Mouse (Mus musculus): Measurements from ENCODE around the gene Ndufaf1. TPM values are rescaled to one million over a fixed set of nuclear protein-coding genes. Genes with fewer than 3 reads are reported as not detected.
"Not testable (repeated sequence)": the region's sequence is repeated elsewhere in the genome, so short reads cannot be mapped to it uniquely, and the experiment has no call there.

Gene Ndufaf1
- 10 to 100 TPM; 31.7 to 35.0 TPM for total RNA-seq (2021)

DNA sequence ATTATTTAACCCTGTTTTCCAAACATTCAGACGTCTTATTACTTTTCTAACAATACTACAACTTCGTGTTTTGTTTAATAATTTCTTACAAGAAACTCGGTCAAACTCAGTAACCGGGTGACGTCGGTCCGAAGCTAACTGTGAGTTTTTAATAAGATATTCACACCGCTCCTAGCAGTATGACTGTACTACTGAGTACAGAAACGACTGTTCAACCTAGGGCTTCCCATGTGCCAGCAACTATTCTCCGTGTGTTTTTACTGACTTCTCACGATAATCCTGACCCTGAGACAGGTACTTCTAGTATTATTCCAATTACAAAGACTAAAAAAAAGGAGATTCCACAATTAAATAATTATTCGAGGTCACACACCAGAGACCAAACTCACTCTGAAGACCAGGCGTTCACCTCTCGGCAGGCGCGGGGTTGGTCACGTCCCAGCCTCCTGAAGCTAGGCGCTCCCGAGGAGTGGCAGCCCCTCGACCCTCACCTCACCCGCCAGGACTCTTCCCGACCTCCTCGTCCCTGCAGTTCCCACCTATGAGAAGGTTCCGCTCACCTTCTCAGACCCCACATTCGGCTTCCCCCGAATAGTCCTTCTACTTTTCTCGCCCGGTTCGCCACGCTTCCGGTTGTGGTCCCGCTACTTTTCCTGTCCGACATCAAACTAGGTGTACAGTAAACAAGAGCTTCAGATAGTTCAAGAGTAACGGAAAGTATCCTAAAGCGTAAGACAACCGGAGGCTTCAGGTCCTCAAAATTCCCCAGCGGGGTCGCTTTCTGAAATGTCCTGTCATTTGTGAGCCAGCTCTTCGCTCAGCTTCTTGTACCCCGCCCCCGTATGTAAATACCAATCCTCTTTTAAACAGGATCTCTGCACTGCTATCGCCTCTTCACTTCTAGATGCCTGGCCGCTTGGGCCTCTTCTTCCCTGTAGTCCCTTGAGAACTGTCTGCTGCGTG is at the start of gene Ndufaf1:
Gene Ndufaf1, minus strand, starts transcription at position 608 of the 963 bp plus-strand sequence.
- peak; percentile 76 to 83 for DNase-seq

DNA sequence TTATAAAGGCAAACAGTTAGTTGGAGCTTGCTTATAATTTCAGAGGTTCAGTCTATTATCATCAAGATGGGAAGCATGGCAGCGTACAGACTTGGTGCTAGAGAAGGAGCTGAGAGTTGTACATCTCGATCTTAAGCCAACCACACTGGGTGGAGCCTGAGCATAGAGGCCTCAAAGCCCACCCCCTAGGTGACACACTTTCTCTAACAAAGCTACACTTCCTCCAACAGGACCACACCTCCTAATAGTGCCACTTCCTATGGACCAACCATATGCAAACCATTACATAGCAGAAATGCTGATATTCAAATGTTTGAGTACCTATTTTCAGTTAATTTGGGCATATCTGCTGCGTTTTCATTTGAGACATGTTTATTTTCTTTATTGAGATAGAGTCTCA is 47.4 kb upstream of the Ndufaf1 start:
- DNase-seq, result no peak

DNA sequence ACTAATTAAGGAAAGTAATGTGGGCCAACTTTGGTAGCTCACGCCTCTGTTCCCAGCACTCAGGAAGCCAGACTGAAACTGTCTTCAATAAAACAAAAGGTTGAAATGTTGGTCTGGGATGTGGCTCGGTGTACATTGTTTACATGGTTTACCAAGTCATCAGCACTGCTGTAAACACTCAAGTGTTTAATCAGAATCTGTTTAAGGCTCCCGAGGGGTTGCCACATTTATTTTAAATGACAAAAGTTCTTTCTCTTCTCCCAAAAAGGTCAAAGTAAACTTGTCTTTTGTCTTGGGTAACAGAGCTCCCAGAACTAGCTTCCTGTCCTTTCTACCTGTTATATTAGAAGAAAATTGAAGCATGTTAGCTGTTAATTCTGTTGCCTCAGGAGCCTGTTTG is 45.0 kb upstream of the Ndufaf1 start:
- DNase-seq, result no peak

DNA sequence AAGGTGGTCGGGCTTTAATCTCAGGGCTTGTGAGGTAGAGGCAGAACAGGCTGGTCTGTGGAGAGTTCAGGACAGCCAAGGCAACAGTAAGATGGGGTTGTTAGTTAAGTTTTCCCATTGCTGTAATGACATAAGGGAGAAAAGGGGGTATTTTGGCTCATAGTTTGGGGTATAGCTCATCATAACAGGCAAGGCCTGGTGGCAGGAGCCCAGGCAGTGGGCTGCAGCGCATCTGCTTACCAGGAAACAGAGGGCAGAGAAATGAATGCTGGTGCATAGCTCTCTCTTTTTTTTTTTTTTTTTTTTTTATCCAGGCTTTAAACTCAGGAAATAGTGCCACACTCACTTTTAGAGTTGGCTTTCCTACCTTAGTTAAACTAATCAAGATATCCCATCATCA is 40.5 kb upstream of the Ndufaf1 start:
- DNase-seq, result peak; percentile 55 to 56

DNA sequence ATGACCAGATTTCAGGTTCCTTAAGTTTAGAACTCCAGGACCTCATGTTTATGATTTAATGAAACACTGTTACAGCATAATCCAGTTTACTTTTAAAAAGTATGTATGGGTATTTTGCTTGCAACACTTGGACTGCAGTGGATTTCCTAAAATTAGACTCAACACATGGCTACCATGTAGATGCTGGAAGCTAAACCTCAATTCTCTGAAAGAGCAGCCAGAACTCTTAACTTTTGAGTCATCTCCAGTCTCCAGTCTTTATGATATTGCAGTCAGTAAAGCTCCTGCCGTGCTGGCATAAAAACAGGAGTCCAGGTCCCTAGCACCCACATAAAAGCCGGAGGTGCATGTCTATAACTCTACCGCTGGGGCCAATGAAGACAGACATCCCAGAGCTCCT is 37.3 kb upstream of the Ndufaf1 start:
- no peak for DNase-seq

DNA sequence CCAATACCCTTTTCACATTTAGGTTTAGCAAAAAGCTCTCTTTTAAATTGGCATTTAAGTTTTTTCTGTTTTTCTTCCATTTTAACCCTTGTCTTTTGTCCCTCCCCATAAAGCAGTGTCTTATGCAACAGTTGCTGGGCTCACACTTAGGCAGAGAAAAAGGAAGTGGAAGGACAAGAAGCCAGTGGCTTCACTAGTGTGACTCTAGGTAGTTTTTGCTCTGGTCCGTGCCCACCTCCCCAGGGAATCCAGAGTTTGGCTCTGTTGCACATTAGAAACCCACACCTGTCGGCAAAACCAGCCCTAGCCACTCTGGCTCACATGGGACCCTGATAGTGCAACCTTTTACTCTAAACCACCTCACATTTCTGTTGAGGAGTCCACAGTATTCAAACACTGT is 35.8 kb upstream of the Ndufaf1 start:
- no peak for DNase-seq

DNA sequence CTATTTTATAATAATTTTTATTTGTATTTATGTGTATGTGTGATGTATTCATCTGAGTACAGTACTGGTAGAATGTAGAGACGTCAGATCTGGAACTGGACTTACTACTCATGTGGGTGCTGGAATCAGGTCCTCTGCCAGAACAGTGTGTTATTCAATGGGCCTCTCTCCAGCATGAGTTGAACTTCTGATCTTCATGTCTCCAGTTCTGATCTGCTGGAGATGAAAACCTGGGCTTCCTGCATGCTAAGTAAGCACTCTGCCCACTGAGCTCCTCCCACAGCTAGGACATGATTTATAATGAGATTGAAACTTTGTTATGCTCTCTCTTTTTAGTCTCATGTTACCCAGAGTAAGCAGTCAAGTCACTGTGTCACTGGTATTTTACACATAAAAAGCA is 33.5 kb upstream of the Ndufaf1 start:
- DNase-seq, result no peak

DNA sequence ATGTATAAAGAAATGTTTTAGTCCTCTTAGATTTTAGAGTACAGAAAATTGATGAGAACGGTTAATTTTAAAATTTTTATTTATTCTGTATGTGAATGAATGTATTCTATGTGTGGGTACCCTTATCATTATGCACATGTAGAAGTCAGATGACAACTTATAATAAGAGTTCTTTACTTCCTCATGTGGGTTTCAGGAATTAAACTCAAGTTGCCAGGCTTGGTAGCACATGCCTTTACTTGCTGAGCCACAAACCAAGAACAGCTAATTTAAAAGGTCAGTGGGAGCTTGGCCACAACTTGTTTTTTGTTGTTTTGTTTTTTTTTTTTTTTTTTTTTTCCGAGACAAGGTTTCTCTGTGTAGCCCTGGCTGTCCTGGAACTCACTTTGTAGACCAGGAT is 32.2 kb upstream of the Ndufaf1 start:
- no peak for DNase-seq

DNA sequence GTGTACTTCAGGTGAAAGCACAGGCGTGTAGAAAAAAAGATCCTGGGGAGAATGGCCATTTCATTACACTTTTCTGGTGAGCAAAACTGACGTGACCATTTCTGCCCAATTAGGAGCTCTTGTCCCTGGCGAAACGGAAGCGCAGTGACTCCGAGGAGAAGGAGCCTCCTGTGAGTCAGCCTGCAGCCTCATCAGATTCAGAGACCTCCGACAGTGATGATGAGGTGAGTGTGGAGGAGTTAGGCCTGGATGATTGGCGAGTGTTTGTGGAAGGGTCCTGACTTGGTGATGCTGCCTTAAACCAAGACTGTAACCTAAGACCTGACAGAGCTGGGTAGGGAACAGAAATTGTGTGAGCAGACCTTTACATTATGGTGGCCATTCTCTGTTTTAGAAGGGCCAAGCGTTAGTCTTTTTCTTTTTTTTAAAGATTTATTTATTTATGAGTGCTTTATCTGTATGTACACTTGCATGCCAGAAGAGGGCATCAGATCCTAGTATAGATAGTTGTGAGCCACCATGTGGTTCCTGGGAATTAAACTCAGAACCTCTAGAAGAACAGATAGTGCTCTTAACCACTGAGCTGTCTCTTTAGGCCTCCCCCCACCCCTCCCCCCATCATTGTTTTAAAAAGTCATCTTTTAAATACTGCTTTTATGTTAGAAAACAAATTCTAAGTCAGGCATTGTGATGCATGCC is 29.5 kb upstream of the Ndufaf1 start:
- no peak for DNase-seq

DNA sequence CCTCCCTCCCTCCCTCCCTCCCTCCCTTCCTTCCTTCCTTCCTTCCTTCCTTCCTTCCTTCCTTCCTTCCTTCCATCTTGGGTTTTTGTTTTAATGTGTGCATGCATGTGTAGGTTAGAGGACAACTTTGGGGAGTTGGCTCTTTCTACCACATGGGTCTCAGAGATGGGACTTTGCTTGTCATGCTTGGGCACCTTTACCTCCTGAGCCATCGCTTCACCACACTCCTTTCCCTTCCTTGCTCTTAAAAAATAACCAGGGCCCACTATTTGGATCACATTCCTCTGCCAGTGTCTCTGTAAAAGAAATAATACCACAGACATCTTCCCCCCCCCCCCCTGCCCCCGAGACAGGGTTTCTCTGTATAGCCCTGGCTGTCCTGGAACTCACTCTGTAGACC is 21.1 kb upstream of the Ndufaf1 start:
- no peak for DNase-seq

DNA sequence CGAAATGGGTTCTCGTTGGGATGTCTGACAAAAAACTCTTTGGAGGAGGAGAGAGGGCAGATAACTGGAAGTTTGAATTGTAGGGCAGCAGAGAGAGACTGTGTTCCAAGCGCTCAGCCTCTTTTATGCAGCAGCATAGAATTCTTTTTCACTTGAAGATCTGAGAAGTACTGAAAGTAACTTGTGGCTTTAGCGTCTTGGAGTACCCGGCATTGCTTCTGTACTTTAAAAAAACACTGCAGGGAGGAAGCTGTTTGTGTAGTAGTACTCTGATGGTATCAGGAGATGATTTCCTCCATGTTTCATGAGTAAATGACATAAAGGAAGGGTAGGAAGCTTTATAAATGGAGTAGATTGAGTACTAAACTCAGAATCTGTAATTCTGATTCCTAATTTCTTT is 13.2 kb upstream of the Ndufaf1 start:
- no peak for DNase-seq

DNA sequence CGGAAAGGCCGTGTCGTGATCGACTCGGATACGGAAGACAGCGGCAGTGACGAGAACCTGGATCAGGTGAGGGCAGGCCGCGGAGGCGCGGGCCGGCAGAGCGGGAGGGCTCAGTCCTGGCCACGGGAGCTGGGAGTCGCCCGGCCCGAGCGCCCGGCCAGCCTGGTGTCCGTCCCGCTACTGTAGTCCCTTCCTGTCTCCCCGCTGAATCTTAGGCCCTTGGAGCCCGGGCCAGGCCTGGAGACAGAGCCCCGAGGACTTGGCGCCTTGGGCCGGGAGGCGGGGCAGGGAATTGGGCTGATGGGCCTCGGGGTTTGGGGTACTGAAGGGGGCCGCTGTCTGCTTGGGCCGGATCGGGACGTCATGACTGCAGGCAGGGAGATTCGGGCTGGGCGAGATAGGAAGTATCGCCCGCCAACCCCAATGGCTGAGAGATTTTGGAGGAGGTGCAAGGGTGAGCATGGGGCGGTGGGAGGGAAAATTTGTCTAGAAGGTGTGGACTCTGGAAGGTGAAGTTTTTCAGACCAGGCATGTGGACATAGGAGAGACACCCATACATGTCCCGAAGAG is 12.7 kb upstream of the Ndufaf1 start:
- no peak for DNase-seq

DNA sequence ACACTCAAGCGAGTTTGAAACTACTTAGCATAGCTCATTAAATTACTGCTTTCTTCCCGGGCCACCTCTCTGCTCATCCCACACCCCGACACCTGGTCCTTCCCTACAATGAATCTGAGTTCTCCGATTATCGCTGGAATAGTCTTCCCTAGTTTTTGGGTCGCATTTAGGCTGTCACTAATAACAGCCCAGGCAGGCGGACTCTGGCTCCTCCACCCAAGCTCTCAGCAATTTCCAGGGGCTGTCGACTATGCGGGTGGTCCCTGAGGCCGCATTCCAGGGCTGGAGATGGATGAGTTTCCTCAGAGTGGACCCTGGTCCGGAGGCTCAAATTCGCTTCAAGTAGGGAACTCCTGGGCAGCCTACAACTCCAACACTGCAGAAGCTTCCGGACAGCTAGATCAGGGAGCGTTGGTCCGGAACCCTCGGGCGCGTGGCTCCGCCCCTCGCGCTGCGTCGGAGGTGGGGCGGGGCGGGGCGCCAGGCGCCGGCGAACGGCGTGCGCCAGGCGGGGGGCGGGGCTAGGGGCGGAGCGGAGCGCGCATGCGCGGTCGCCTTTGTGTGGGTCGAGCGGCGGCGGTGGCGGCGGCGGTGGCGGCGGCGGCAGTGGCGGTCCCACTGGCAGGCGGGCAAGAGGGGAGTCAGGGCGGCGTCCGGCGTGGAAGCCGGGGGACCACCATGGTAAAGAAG is 12.0 kb upstream of the Ndufaf1 start, which contains the start of gene Rtf1:
Gene Rtf1, plus strand, starts transcription at position 544 of the 690 bp plus-strand sequence.
- peak; percentile 92 to 94 for DNase-seq

DNA sequence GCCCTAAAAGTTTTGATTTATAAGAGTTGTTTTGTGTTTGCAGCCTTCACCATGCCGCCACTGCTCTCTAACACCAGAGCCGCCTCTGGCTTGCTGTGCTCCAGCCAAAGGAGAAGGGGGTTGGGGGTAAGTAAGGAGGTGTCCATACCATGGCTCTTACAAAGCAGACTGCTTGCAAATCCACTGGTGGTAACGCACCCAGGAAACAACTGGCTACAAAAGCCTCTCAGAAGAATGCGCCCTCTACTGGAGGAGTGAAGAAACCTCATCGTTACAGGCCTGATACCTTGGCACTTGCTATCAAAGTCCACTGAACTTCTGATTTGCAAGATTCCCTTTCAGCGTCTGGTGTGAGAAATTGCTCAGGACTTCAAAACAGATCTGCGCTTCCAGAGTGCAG is 6.4 kb upstream of the Ndufaf1 start:
- no peak for DNase-seq

DNA sequence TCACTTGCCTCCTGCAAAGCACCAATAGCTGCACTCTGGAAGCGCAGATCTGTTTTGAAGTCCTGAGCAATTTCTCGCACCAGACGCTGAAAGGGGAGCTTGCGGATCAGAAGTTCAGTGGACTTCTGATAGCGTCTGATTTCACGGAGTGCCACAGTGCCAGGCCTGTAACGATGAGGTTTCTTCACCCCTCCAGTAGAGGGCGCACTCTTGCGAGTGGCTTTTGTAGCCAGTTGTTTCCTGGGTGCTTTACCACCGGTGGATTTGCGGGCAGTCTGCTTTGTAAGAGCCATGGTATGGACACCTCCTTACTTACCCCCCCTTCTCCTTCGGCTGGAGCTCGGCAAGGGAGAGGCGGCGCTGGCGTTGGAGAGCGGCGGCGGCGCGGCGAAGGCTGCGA is 3.1 kb upstream of the Ndufaf1 start:
- not testable (repeated sequence) for DNase-seq

DNA sequence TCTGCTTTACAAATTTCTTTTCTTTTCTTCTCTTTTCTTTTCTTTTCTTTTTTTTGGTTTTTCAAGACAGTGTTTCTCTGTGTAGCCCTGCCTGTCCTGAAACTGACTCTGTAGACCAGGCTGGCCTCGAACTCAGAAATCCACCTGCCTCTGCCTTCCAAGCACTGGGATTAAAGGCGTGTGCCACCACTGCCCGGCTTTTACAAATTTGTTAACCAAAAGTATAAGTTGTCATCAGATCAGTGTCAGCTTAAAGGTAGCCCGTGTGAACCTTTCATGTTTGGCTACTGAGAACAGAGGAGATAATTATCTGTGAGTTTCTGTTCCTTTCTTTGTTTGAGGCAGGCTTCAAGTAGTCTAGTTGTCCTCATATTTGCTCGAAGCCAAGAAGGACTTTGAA is 18.4 kb downstream of the Ndufaf1 start:
- no peak for DNase-seq

DNA sequence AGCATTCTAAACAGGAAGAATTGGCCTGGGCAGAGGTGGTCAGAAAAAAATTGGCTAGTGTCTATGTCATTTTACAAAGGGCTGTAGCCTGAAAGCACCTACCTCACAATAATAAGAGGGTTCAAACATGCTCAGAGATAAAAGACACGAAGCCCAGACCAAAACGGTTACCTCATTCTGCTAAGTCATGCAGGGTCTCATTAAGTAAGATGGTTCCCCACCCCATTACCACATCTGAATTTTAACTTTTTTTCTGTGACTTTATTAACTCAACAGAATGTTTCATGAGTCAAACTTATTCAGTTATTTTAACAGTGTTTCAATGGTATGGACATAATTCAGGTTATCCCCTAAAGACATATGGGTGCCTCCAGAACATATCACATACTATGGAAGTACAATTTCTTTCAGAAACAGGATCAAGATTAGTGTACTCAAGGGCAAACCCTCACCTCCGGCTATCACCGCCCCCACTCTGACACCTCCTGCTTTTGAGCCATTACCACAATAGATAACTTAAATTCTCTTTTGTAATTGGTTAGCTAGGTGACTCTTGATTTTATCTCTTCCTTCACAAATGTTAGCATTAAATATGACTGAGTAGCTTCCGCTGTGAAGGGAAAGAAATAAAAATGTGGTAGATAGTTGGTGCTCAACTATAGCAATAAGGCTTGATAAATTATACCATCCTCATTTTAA is 21.3 kb downstream of the Ndufaf1 start:
- DNase-seq, result no peak

DNA sequence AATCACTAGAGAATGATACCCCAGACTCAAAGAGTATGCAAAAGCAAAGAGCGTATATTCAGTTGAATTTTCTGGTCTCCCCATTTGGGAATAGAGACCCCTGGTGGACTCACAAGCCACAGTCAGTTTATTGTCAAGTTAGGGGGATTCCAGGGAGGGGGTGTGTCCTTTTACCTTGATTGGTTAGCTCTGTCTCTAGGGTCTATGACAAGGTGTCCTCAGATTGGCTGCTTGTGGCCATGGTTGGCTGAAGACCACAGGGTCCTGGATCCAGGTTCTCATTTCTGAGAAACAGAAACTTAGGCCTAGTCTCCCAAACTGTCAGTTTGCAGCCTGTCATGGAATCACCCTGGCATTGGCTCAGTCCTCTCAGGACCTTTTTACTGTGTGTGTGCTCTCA is 25.8 kb downstream of the Ndufaf1 start:
- no peak for DNase-seq

DNA sequence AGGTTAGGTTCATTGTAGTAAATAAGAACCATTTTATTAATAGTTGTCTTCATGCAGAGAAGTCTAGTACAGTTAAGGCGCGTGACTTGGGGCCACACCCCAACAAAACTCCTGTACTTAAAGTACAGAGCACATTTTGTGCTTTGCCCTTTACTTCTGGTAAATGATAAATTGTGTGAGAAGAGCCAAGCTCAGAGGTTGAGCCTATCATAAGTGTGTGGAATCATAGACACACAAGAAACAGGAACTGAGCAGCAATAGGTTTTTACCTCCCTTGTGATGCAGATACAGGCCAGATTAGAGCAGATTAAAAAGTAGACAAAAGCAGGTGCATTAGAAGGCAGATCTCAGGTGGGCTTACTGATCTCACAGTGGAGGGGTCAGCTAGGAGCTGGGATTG is 41.3 kb downstream of the Ndufaf1 start:
- DNase-seq, result no peak

DNA sequence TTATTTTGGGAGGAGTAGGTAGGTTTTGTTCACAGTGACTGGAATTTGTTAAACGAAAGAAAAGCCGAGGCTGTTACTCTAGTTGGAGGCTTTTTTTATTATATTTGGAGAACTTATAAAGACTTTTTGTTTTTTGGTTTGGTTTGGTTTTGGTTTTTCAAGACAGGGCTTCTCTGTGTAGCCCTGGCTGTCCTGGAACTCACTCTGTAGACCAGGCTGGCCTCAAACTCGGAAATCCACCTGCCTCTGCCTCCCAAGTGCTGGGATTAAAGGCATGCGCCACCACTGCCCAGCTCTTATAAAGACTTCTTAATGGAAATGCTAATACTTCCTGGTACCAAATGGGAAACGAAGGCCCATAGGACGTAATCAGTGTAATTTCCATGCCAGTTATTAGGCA is 43.6 kb downstream of the Ndufaf1 start:
- DNase-seq, result not testable (repeated sequence)

DNA sequence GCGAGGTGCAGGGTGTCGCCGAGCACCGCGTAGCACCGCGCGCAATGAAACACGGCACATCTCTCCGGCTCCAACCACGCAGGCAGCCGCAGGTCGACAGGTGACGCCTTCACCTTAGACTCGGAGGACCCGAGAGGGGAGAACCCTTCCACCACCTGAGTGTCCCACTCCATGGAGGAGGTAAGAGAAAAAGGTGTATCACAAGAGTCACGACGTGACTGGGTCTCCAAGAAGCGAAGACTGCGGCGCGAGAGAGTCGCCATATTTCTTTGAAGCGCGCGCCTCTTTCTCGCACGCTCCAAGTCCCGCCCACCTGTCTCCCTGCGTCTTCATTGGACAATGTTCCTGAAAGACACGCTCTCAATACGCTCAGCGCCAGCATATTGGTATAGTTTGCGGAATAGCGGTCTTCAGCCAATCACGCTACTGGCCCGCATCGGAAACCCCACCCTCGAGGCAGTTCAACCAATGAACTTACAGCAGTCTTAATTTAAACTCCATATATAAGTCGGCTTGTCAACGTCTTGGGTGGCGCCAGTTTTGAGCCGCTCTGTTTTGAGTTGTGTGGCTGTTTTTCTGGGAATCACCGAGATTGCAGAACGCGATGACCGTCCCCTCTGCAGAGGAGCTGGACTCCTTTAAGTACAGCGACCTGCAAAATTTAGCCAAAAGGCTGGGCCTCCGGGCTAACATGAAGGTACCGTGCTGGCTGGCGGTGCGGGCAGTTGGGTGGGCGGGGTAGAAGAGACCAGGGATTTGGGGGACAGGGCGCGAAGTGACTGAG is 44.2 kb downstream of the Ndufaf1 start, which contains the start of the genes Nusap1 and Oip5:
Gene Nusap1, plus strand, starts transcription at position 100 of the 784 bp plus-strand sequence.
Gene Oip5, minus strand, starts transcription at position 271 of the 784 bp plus-strand sequence.
- peak; percentile 86 to 89 for DNase-seq
